Mouse (Mus musculus): ENCODE results near the gene Maco1.

DNA sequence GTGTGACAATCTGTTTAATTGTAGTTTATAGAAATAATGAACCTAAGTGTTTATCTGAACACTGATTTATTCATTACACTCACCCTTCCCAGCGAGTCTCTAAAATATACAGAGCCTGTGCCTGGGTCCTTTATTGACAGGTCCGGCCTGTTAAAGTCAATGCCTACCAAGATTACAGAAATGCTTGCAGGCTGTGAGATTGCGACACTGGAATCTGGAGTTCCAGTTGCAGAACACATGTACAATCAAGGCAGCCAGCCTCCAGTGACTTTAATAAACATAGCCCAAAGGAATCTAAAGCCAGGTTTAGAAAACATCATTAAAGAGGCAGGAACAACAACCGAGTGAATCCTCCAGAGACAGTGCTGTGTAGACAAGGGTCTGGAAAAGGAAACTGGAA lies 5.6 kb downstream of the Maco1 start:
- TF ChIP-seq POLR2A (IDR thresholded peaks at IDR 0.05; ENCODE audit: low read depth, low read length) (no peak), CTCF (IDR thresholded peaks at IDR 0.05; ENCODE audit: extremely low read depth, insufficient read length, insufficient replicate concordance, low read depth, low read length) (no peak)
